Mouse (Mus musculus): ENCODE data around the gene B130006D01Rik.
A peak's percentile ranks its signal among the peaks of the same experiment; 100 is the strongest.

Gene B130006D01Rik

DNA sequence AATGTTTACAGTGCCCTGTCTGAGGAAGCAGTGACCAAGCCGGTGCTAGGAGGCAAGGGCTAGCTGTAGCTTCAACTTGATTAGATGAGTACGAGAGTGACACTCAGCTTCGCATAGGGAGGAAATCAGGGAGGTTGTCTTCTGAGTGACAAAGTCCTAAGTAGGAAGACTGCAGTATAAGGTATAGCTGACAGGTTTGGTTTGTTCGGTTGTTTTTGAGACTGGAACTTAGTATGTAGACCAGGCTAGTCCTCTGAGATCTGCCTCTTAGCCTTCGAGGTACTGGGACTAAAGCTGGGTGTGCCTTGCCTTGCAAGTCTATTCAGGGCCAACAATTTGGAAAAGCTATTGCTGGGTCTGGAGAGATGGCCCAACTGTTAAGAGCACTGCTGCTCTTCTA is at the start of gene B130006D01Rik:
Gene B130006D01Rik, plus strand, starts transcription at position 301 of the 400 bp plus-strand sequence.
- no peak for DNase-seq (ENCODE audit: low spot score in 2 of 2)

DNA sequence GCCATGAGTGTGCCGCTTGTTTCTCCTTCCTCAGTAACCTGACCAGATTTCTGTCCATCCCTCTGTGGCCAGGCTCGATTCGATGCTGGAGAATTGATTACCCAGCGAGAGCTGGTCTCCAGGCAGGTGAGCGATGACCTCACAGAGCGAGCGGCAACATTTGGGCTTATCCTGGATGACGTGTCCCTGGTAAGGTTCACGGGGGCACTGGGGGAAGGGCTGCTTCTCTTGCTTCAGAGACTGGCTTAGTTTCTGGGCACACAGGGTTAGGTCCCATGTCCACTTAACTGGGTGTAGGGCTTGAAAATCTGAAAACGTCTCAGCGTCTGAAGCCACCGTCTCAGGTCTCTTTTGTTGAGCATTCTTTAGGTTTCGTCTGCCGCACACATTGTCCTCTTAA is 47.9 kb upstream of the B130006D01Rik start:
- no peak for DNase-seq (ENCODE audit: low spot score in 2 of 2)

DNA sequence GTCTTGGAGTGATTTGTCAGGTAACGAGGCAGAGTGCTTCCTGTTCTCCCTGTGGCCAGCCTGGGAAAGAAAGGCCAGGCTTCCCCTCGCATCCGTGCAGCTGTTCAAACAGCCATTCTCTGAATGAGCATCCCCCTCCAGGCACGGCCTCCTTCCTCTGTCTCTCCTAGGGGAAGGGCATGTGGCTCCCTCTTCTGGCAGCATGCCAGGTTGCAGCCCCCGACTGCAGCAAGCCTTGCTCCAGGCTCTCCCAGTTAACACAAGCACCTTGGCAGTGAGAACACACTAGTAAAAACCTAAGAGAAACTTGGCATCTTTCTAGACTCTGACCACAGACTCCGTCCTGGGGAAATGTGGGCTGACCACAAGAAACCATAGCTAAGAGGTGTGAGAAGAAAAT is 47.1 kb upstream of the B130006D01Rik start:
- peak; percentile 24 to 36 for DNase-seq (ENCODE audit: low spot score in 2 of 2)

DNA sequence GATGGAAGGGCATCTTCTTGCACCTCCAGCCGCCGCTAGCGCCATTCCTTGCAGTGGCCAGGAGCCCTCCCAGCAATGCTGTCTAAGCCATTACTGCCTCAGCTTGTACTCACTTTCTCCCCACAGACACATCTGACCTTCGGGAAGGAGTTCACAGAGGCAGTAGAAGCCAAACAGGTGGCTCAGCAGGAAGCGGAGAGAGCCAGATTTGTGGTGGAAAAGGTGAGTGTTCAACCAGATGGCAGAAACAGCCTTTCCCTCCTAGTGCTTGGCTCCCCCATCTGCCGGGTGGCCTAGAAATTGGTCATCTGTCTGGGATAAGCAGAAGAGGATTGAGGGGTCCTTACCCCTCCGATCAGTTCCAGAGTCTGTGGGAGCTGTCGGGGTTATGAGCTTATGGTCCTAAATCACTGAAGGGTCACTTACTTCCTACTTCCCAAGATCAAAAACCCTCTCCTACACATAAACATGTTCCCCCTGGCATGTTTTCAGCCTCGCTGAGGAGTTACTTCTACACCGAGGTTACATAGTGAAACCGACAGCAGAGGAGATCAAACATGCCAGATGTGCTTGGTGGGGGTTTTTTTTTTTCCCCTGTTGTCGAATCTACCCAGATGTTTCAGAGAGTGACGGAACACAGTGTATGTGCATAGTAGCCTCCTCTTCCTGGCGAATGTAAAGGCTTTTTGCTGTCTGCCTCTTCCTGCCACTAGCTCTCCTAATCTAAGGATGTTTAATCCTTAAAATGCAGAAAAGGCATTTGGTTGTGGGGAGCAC is 45.3 kb upstream of the B130006D01Rik start:
- DNase-seq (ENCODE audit: low spot score in 2 of 2): no peak

DNA sequence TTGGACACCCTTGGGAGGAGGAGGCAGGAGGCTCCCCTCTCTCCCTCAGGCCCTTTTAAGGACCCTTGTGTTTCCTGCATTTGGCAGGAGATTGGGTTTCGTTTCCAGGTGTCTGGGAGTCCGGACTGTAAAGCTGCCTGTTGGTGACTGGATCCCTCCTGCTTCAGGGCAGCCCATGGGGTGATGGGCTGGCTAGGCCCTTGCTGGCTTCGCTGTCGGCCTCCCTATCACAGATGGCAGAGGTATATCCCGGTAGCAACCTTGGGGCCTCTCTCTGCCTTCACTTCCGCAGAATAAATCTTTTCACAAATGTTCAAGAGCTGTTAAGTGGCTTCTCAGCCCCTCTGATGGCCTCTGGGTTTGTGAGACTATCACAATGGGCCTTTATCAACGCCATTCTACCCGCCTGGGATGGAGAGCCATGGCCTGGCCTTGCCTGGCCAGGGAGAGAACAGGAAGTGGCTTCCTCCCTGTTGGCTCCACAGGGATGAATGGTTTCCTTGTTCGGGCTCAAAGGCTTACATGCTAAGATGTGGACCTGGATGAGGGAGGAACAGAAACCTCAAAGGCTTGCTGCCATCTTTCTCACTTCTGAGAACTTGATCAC is 41.3 kb upstream of the B130006D01Rik start:
- DNase-seq (ENCODE audit: low spot score in 2 of 2): no peak

DNA sequence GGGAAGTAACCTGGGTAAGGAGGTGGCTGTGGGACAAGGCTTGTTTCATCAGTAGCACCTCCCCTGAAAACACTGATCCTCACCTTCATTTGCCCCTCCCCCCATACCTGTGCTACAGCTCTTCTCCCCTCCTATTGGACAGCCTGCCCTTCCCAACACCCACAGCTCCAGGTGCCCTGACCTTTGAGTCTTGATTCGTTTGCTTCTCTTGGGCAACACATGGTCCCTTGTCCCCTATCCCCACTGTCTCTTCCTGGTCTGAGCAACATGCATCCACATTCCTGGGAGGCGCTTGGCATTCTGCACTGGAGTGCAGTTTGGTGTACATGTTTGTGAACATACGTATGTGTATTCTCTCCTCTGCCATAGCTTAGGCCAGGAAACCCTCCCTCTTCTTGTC is 40.4 kb upstream of the B130006D01Rik start:
- no peak for DNase-seq (ENCODE audit: low spot score in 2 of 2)

DNA sequence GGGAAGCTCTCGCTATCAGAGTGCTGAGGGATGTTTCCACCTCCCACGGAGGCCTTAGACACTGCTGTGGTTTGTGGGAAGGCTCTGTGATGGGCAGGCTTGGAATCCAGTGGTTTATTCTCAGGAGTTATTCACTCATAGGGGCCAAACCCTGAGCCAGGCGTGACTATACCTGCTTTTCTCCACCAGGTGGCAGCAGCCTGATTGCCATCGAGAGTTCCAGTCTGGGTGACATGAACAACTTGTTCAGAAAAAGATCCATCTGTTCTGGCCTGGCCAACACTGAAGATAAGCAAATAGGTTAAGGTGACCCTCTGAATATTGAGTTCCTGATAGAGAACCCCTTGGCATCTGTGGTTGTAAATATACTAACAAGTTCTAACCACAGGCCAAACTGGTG is 37.4 kb upstream of the B130006D01Rik start:
- peak; percentile 72 to 85 for DNase-seq (ENCODE audit: low spot score in 2 of 2)

DNA sequence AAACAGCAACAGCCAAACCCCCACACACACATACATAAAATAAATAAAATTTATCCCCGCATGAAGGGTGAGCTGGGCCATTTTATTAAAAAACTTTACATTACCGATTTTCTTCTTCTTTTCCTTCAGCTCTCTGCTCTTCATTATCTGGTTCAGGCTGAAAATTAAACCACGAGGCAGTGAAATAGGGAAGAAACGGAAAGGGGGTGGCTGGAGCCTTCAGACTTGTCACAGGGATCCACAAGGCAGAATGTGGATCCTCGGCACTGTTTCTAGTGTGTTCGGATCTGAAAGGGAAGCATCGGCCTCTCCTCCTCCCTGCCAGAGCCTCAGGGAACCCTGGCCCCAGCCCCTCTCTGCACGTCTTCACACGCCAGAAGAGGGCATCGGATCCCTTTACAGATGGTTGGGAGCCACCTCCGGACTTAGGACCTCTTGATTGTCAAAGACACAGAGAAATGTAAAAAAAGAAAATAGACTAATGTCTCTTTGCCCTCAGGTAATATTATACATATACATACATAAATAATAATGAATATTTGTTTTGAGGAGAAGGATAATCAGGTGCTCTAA is 36.2 kb upstream of the B130006D01Rik start:
- DNase-seq (ENCODE audit: low spot score in 2 of 2): no peak

DNA sequence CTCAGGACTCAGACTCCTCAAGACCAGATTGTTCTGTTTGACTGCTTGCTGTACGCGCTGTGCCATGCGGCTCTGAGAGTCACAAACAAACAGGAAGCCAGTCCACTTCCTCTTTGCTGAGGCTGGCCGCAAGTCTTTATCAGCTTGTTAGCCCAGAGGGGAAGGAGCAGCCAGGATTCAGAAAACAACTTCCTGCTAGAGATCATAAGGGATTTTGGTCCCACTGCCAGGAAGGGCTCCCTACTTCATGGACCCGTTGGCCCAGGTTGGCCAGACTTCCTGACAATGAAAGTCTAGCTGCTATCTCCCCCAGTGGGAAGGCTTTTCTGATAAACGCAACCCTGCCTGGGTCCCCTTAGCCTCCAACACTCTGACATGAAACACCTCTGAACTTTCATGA is 34.9 kb upstream of the B130006D01Rik start:
- DNase-seq (ENCODE audit: low spot score in 2 of 2): no peak

DNA sequence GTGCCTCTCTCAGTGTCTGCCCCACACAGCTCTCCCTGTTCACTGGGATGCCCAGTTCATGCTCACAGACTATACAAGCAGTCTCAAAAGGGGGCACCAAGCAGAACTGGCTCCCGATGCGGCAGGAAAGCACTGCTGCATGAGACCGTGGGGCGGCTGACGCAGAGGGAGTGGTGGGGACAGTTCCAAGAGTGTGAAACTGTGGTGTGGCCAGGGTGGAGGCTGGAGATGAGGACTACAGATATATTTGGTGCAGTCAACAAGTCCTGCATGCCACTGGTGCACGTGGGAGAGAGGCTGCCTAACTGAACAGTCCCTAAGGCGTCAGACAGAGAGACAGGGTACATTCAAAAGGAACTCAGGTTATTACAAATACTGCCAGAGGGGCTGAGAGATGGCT is 34.4 kb upstream of the B130006D01Rik start:
- DNase-seq (ENCODE audit: low spot score in 2 of 2): peak in 1 of 2 experiments; percentile 25

DNA sequence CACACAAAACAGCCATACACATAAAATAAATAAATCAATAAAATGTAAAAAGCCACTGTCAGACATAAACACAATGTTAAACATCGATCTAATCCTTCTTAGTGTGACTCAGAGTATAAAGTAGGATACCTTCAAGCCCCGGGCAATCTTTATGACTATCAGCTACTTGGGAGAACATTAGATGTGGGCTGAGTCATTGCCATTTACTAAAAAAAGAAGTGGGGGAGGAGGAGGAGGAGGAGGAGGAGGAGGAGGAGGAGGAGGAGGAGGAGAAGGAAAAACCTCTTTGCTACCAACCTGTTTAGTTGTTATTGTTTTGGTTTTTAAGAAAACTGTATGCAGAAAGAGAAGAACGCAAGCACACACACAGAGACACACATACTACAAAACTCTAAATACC is 33.8 kb upstream of the B130006D01Rik start:
- no peak for DNase-seq (ENCODE audit: low spot score in 2 of 2)

DNA sequence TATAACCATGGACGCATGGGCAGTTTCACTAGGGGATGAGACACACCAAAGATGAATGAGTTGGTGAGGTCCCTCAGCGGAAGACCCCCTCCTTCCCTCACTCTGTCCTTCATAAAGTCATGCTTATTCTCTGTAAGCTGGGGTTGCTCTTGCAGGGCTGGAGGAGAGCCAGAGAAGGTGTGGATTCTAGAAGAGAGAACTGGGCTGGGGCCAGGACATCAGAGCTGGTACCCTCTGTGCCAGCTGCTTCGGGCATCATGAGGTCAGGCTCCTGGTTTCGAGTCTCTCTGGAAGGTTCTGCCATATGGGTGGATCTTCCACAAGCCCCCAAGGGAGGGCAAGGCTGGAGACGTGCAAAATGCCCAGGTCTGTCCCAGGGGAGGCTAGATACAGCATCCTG is 24.8 kb upstream of the B130006D01Rik start:
- DNase-seq (ENCODE audit: low spot score in 2 of 2): no peak

DNA sequence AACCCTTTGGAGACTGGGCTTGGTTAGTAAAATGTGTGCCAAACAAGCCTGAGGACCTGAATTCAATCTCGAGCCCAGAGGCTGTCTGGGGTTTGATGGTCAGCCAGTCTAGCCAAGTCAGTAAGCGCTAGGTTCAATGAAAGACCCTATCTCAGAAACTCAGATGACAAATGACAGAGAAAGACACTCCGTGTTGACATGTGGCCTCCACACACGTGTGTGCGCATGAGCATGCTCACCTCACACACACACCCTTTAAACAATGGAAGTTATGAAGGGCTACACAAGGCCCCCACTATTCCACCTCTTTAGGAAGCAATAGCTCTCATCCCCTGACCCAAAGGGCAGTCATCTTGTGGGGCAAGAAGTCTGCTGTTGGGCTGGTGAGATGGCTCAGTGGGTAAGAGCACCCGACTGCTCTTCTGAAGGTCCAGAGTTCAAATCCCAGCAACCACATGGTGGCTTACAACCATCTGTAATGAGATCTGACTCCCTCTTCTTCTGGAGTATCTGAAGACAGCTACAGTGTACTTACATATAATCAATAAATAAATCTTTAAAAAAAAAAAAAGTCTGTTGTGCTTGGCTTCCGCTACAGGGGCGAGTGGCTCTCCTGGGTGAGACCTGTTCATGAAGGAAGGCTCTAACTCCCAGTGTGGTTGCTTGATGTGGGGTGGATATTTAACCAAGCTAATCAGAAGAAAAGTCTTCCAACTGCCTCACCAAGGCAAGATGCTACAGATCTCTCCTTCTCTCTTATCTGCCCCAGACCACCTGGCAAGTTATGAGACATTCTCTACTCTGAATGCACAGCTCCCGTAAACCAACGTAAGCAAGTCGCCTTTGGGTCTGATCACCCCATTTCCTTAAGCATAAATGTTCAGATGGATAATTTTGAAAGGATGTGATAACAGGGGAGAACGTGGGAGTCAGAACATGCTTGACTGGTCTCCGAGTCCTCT is 22.3 kb upstream of the B130006D01Rik start:
- no peak for DNase-seq (ENCODE audit: low spot score in 2 of 2)

DNA sequence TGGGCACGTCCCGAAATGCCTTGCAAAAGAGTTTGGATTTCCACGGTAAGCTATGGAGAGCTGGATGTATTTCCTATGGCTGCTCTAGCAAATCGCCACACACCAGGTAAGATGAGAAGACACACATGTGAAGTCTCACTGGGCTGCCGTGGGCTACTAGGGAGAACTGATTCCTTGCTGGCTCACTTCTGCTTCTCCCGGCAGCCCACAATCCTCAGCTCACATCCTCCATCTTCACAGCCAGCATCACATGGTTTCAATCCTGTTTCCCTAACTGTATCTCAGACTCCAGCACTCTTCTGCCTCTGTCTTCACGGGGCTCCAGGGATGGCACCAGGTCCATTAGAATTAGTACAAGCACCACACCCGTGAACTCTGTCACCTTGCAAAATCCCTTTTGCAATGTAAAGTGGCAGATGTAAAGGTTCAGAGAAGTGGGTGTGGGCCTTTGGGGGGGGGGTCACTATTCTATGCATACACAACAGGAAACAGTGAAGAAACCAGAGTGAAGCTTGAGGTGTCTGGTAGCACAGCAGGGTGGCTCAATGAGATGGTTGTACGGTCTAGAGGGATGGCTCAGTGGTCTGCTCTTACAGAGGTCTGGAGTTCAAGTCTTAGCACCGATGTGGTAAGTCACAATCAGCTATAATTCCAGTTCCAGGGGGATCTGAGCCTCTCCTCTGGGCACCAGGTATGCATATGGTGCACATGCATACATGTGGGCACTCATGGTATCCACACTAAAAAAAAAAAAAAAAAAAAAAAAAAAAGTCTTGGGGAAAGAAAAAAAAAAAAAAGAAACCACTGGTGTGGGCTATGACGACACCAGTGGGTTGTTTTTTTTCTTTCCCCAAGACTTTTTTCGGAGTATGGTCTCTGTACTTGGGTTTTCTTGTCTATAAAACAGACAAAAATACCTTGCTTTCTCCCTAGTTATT is 19.1 kb upstream of the B130006D01Rik start:
- DNase-seq (ENCODE audit: low spot score in 2 of 2): no peak

DNA sequence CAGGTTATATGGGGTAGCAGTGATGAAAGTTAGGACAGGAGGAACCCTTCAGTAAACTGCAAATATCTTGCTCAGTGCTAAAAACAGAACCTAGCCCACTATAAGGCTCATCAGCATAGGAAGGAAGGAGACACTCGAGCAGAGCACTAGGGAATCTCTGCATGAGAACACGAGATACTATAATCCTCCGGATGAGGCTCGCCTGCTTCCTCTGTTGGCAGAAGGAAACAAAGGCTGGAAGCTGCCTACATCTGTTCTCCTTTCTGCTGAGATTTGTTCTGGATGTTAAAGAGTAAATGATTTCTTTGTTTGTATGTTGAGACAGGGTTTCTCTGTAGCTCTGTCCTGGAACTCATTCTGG is 18.4 kb upstream of the B130006D01Rik start:
- DNase-seq (ENCODE audit: low spot score in 2 of 2): peak in 1 of 2 experiments; percentile 13

DNA sequence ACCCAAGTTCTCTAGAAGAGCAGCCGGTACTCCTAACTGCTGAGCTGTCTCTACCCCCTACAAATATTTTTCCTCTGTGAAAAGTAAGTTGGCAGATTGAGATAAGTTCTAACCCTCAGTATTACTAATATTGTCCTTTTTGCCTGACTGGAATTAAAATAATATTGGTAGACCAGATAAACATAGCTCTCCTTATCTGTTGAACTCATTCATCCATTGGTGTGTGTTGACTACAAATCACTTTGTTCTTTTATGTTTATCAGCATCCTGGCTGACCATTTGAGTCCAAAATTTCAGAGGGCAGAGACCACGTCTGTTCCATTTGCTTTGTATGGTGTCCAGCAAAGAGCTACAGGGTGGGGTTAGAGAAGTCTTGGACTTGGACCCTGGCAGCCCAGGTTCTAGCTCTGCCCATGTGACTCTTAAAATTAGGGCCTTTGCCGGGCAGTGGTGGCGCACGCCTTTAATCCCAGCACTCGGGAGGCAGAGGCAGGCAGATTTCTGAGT is 13.8 kb upstream of the B130006D01Rik start:
- no peak for DNase-seq (ENCODE audit: low spot score in 2 of 2)

DNA sequence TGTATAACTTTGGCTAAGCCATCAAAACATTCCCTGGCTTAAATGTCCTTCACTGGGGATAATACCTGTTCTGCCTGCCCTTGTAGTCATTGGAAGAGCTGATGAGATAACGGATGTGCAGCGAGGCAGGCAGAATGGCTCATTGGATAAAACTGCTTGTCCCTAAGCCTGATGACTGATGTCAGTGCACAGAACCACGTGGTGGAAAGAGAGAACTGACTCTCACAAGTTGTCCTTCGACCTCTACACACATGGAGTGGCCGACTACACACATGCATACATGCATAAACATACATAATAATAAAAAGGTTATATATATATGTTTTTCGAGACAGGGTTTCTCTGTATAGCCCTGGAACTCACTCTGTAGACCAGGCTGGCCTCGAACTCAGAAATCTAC is 12.9 kb upstream of the B130006D01Rik start:
- DNase-seq (ENCODE audit: low spot score in 2 of 2): no peak

DNA sequence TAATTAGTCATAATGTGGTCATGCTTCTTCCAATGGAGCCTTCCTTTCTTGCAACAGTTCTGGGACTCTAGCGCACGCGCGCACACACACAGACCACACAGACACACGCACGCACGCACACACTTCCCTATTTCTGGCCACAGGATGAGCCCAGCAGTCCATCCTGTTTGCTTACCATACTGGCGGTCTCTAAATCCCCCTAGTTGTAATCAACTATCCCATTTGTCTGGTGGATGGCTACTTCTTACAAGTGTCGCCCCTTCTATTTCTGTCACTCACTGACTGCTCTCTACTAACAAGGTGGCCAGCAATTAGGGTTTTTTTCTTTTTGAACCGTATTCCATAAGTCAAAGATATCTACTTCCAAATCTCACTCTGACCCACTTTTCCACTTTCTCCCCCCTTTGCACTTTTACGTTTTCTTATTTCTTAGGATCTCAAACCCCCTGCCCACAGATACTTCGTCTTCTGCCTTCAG is 11.3 kb upstream of the B130006D01Rik start:
- peak; percentile 15 to 33 for DNase-seq (ENCODE audit: low spot score in 2 of 2)

DNA sequence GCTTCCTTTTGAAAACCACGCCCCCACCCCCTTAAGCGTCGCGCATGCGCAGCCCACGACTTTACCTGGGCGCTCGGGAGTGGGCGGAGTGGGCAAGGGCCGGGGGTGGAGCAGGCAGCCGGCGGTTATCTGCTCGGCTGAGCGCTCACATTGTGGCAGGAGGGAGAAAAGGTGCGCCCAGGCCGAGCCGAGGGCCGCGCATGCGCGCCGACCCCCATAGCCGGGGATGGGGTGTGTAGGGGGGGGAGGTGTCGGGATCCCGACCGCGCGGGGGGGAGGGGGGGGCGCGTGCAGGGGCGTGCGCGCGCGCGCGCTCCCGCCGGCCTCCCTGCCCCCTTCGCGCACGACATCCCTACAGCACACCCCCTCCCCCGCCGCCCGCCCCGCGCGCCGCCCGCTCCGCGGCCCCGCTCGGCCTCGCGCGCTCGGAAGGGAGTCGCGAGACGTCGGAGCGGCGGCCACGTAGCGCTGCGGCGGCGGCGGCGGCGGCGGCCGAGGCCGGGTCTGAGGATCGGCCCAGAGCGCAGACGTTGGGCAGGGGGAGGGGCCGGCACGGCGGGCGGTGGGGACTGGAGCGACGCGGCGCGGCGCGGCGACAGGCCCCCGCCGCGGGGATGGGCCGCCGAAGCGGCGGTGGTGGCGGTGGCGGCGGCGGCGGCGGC is 10.7 kb upstream of the B130006D01Rik start, which contains the start of gene Zfp652:
Gene Zfp652, plus strand, starts transcription at position 111 of the 662 bp plus-strand sequence.
- DNase-seq (ENCODE audit: low spot score in 2 of 2): peak; percentile 71

Measured in frontal cortex, postnatal 36 days (tissue).